Mouse (Mus musculus): Measurements from ENCODE around the gene Rfc1. TPM values are rescaled to one million over a fixed set of nuclear protein-coding genes. Genes with fewer than 3 reads are reported as not detected.
A peak's percentile ranks its signal among the peaks of the same experiment; 100 is the strongest.
"Not testable (repeated sequence)": the region's sequence is repeated elsewhere in the genome, so short reads cannot be mapped to it uniquely, and the experiment has no call there.

The Rfc1 gene
- polyA plus RNA-seq, 1 experiment from 2014 or later = 38.5 TPM

DNA sequence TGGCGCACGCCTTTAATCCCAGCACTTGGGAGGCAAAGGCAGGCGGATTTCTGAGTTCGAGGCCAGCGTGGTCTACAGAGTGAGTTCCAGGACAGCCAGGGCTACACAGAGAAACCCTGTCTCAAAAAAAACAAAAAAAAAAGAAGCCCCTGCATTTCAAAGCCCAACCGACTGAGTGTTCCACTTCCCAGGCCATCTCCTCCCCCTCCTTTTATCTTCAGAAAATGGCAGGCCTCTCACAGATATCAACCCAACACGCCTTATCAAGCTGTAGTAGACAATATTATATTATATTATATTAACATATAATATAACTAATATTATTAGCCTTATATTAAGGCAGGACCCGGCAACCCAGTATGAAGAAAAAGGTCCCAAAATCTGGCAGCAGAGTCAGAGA, 46.5 kb downstream of the Rfc1 start:
- not testable (repeated sequence) for H3K27ac ChIP-seq (ENCODE audit: low read length); H3K9me3 ChIP-seq (ENCODE audit: control insufficient read depth, low read length); H3K27me3 ChIP-seq (replicated peaks; ENCODE audit: control insufficient read depth, insufficient read depth, low read length); H3K4me1 ChIP-seq (replicated peaks; ENCODE audit: control insufficient read depth, insufficient read depth, low read length); H3K9ac ChIP-seq (replicated peaks; ENCODE audit: low read depth, low read length); ATAC-seq; H3K4me2 ChIP-seq (ENCODE audit: low read length); H3K4me3 ChIP-seq (replicated peaks; ENCODE audit: low read length)
- WGBS = 90% methylated on average over 8 of the region's 8 CpGs
- peaks cover 12% of the 10 kb centered on the region; the same call in 1 of the 2 replicates for H3K36me3 ChIP-seq (ENCODE audit: control insufficient read depth, insufficient read depth)

GRCm38 (mm10) chr5:65287751-65288701, 47.4 kb downstream of the Rfc1 start:
- H3K36me3 ChIP-seq (ENCODE audit: control insufficient read depth, insufficient read depth) = peaks cover 12% of the 10 kb centered on the region; the same call in 1 of the 2 replicates
- no peaks in the 10 kb centered on the region for H3K27me3 ChIP-seq (replicated peaks; ENCODE audit: control insufficient read depth, insufficient read depth, low read length)
- no peaks in the 10 kb centered on the region for H3K9me3 ChIP-seq (ENCODE audit: control insufficient read depth, low read length)
- no peak overlapping the region for H3K9ac ChIP-seq (replicated peaks; ENCODE audit: low read depth, low read length)
- H3K4me2 ChIP-seq (ENCODE audit: low read length) = no peak overlapping the region
- H3K27ac ChIP-seq (ENCODE audit: low read length) = no peak overlapping the region
- peak; percentile 73 for ATAC-seq
- 80% methylated on average over 24 of the region's 24 CpGs for WGBS
- H3K4me1 ChIP-seq (replicated peaks; ENCODE audit: control insufficient read depth, insufficient read depth, low read length) = no peaks in the 10 kb centered on the region
- no peak overlapping the region for H3K4me3 ChIP-seq (replicated peaks; ENCODE audit: low read length)

- Histone ChIP-seq H3K9me3 (ENCODE audit: control insufficient read depth, low read length) (no peaks in the 10 kb centered on the region), H3K4me3 (replicated peaks; ENCODE audit: low read length) (no peak overlapping the region), H3K27me3 (replicated peaks; ENCODE audit: control insufficient read depth, insufficient read depth, low read length) (no peaks in the 10 kb centered on the region), H3K4me1 (replicated peaks; ENCODE audit: control insufficient read depth, insufficient read depth, low read length) (no peaks in the 10 kb centered on the region), H3K9ac (replicated peaks; ENCODE audit: low read depth, low read length) (no peak overlapping the region), H3K27ac (ENCODE audit: low read length) (no peak overlapping the region), H3K4me2 (ENCODE audit: low read length) (no peak overlapping the region), H3K36me3 (ENCODE audit: control insufficient read depth, insufficient read depth) (peaks cover 6% of the 10 kb centered on the region; the same call in 1 of the 2 replicates)
- WGBS = 99% methylated on average over 3 of the region's 3 CpGs
- no peak for ATAC-seq
These were observed 51.3 kb downstream of the Rfc1 start for GRCm38 (mm10) chr5:65284171-65284570.

DNA sequence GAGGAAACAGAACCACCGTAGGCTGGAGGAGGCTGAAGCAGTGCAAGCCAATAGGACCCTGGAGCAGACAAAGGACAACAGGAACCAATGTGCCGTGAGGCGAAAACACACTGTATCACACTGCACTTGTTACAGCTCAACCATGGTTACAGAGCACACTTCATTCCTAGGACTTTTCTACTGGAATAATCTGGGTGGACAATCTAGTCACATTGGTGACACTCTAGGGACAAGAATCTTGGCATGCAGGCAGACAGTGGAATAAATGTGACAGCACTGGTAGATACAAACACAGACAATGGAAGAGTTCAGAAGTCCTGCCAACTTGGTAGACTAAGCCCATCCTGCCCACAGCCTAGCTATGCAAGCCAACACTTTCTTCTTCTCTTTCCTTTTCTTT, 54.3 kb downstream of the Rfc1 start:
- ATAC-seq = no peak
- no peaks in the 10 kb centered on the region for H3K4me1 ChIP-seq (replicated peaks; ENCODE audit: control insufficient read depth, insufficient read depth, low read length)
- H3K27me3 ChIP-seq (replicated peaks; ENCODE audit: control insufficient read depth, insufficient read depth, low read length) = no peaks in the 10 kb centered on the region
- H3K4me2 ChIP-seq (ENCODE audit: low read length) = no peak overlapping the region
- H3K9ac ChIP-seq (replicated peaks; ENCODE audit: low read depth, low read length) = no peak overlapping the region
- no peaks in the 10 kb centered on the region for H3K9me3 ChIP-seq (ENCODE audit: control insufficient read depth, low read length)
- no peak overlapping the region for H3K4me3 ChIP-seq (replicated peaks; ENCODE audit: low read length)
- H3K27ac ChIP-seq (ENCODE audit: low read length) = no peak overlapping the region
- peaks cover 6% of the 10 kb centered on the region; the same call in 1 of the 2 replicates for H3K36me3 ChIP-seq (ENCODE audit: control insufficient read depth, insufficient read depth)
- 91% methylated on average over 3 of the region's 3 CpGs for WGBS

DNA sequence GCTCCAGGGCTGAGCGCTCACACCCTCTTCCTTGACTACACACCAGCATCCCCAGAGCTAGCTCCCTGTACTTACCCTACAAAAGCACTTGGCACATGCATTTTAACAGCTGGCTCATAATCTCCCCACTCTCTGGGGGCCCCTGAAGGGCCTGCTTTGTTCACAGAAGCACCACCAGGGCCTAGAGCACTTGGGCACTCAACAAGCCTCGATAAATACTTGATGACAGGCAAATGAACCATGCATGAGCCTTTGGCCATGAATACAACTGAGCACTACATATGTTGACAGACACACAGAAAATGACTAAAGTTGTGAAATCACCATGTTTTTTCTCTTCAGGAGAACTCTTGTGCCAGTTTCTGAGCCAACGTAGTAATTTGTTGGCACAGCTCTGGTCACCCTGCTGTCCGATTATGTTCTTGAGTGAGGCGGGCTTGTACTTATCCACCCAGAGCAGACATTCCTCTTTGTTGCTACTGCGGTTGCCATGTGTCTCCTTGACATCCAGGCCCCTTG, 56.3 kb downstream of the Rfc1 start:
- peaks cover 3% of the 10 kb centered on the region; the same call in 1 of the 2 replicates for H3K36me3 ChIP-seq (ENCODE audit: control insufficient read depth, insufficient read depth)
- WGBS = 58% methylated on average over 6 of the region's 6 CpGs
- H3K4me1 ChIP-seq (replicated peaks; ENCODE audit: control insufficient read depth, insufficient read depth, low read length) = no peaks in the 10 kb centered on the region
- ATAC-seq = peak; percentile 85
- H3K27ac ChIP-seq (ENCODE audit: low read length) = no peak overlapping the region
- H3K9ac ChIP-seq (replicated peaks; ENCODE audit: low read depth, low read length) = no peak overlapping the region
- no peak overlapping the region for H3K4me2 ChIP-seq (ENCODE audit: low read length)
- H3K27me3 ChIP-seq (replicated peaks; ENCODE audit: control insufficient read depth, insufficient read depth, low read length) = no peaks in the 10 kb centered on the region
- H3K9me3 ChIP-seq (ENCODE audit: control insufficient read depth, low read length) = no peaks in the 10 kb centered on the region
- H3K4me3 ChIP-seq (replicated peaks; ENCODE audit: low read length) = no peak overlapping the region

DNA sequence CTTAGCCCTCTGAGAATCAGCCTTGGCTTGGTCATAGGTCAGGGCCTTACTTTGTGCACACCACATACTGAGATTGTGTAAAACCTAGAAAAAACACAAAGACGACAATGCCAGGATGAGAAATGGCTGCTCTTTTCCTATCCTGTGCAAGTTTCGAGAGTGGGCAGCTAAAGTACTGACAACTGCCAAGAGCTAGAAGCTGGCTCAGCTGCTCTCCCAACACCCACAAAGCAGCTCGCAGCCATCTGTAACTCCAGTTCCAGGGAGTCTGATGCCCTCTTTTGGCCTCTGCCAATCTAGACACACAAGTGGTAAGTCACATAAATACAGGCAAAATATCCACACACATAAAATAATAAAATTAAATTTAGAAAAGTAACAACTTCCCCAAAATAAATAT, 61.5 kb downstream of the Rfc1 start:
- no peaks in the 10 kb centered on the region for H3K9me3 ChIP-seq (ENCODE audit: control insufficient read depth, low read length)
- H3K36me3 ChIP-seq (ENCODE audit: control insufficient read depth, insufficient read depth) = peaks cover 10% of the 10 kb centered on the region
- H3K4me3 ChIP-seq (replicated peaks; ENCODE audit: low read length) = no peak overlapping the region
- no peak overlapping the region for H3K9ac ChIP-seq (replicated peaks; ENCODE audit: low read depth, low read length)
- 75% methylated on average over 3 of the region's 3 CpGs for WGBS
- no peaks in the 10 kb centered on the region for H3K4me1 ChIP-seq (replicated peaks; ENCODE audit: control insufficient read depth, insufficient read depth, low read length)
- no peaks in the 10 kb centered on the region for H3K27me3 ChIP-seq (replicated peaks; ENCODE audit: control insufficient read depth, insufficient read depth, low read length)
- H3K27ac ChIP-seq (ENCODE audit: low read length) = no peak overlapping the region
- ATAC-seq = peak; percentile 31; the same call in 1 of the 2 replicates
- no peak overlapping the region for H3K4me2 ChIP-seq (ENCODE audit: low read length)

- Histone ChIP-seq H3K9me3 (ENCODE audit: control insufficient read depth, low read length) (no peaks in the 10 kb centered on the region), H3K9ac (replicated peaks; ENCODE audit: low read depth, low read length) (no peak overlapping the region), H3K36me3 (ENCODE audit: control insufficient read depth, insufficient read depth) (peaks cover 11% of the 10 kb centered on the region), H3K27ac (ENCODE audit: low read length) (no peak overlapping the region), H3K4me2 (ENCODE audit: low read length) (no peak overlapping the region), H3K27me3 (replicated peaks; ENCODE audit: control insufficient read depth, insufficient read depth, low read length) (no peaks in the 10 kb centered on the region), H3K4me3 (replicated peaks; ENCODE audit: low read length) (no peak overlapping the region), H3K4me1 (replicated peaks; ENCODE audit: control insufficient read depth, insufficient read depth, low read length) (no peaks in the 10 kb centered on the region)
- WGBS = 87% methylated on average over 14 of the region's 14 CpGs
- ATAC-seq = no peak
These were observed 77.5 kb downstream of the Rfc1 start for GRCm38 (mm10) chr5:65257910-65258505.

DNA sequence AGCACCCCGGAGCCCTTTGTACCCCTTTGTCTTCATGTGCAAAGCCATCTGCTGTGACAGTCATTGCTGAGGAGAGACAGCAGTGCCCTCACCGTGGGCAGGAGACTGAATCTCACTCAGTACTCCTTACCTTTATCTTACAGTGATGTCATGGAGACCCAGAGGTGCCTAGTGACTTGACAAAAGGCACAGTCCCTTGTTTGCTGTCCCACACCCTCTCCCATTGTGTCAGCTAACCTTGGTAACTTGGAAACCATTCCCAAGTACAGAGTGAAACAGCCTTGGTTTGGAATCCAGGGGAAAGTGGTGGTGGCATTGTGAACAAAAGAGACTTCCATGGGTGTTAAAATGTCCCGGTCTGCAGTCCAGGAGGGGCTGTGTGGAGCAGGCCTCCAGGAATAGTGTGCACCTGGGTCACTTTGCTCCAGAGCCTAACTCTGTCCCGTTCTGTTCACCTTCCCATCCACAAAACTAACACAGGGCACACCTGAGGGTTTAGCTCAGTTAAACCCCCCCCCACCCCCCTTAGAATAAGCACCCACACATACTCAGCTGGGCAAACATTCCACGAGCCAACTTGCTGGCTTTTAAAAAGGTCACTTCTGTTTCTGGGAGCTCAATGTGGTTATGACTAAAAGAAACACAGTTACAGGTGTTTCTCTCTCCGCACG, 85.2 kb downstream of the Rfc1 start:
- Histone ChIP-seq H3K4me1 (replicated peaks; ENCODE audit: control insufficient read depth, insufficient read depth, low read length) (no peaks in the 10 kb centered on the region), H3K9ac (replicated peaks; ENCODE audit: low read depth, low read length) (no peak overlapping the region), H3K27ac (ENCODE audit: low read length) (no peak overlapping the region), H3K4me2 (ENCODE audit: low read length) (no peak overlapping the region), H3K27me3 (replicated peaks; ENCODE audit: control insufficient read depth, insufficient read depth, low read length) (no peaks in the 10 kb centered on the region), H3K4me3 (replicated peaks; ENCODE audit: low read length) (no peak overlapping the region), H3K9me3 (ENCODE audit: control insufficient read depth, low read length) (no peaks in the 10 kb centered on the region), H3K36me3 (ENCODE audit: control insufficient read depth, insufficient read depth) (no peaks in the 10 kb centered on the region)
- no peak for ATAC-seq
- 73% methylated on average over 7 of the region's 7 CpGs for WGBS

DNA sequence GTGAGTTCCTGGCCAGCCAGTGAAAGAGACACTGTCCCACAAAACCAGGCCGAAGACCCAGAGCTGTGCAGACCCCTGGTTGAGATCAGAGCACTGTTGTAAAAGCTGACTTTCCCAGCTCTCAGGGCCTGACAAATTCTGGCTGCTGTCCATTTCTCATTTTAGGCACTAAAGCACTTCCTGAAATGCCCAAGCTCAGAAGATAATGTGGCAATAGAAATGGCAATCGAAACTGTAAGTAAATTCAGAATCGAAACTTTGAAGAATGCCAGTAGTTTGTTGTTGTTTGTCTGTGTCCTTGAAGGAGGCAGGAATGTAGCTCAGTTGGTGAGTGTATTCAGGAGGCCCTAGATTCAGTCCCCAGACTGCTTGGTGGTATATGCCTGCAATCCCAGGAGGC, 88.2 kb downstream of the Rfc1 start:
- Histone ChIP-seq H3K9me3 (ENCODE audit: control insufficient read depth, low read length) (no peaks in the 10 kb centered on the region), H3K27ac (ENCODE audit: low read length) (no peak overlapping the region), H3K36me3 (ENCODE audit: control insufficient read depth, insufficient read depth) (no peaks in the 10 kb centered on the region), H3K9ac (replicated peaks; ENCODE audit: low read depth, low read length) (no peak overlapping the region), H3K27me3 (replicated peaks; ENCODE audit: control insufficient read depth, insufficient read depth, low read length) (no peaks in the 10 kb centered on the region), H3K4me1 (replicated peaks; ENCODE audit: control insufficient read depth, insufficient read depth, low read length) (no peaks in the 10 kb centered on the region), H3K4me3 (replicated peaks; ENCODE audit: low read length) (no peak overlapping the region), H3K4me2 (ENCODE audit: low read length) (no peak overlapping the region)
- WGBS = 88% methylated on average over 3 of the region's 3 CpGs
- ATAC-seq = no peak

Data from forebrain, embryonic 16.5 days (tissue).